Mouse (Mus musculus): ENCODE data around the gene Glb1l3. TPM values are rescaled to one million over a fixed set of nuclear protein-coding genes. Genes with fewer than 3 reads are reported as not detected.

Glb1l3 gene
- polyA plus RNA-seq, 1 experiment from 2014 or later = not detected

DNA sequence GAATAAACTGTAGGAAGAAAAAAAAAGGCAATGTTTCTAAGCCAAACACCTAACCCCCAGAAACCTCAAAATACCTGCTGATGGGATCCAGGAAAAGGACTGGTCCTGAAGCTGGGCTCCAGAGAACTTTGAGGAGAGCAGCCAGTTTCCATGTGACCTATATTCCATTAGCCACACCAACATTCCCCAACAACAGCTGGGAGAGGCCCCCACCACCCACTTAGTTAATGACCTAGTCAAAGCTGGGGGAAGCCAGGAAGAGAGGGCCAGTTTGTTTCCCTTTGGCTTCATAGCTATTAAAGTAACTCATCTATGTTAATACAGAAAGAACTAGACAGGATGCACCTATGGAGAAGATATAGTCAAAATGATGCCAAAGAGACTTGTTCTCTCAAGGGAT lies 56.4 kb downstream of the Glb1l3 start:
- no peak for DNase-seq
- H3K27me3 ChIP-seq (ENCODE audit: insufficient read depth, low read length) = peaks cover 8% of the 10 kb centered on the region; the same call in 1 of the 2 replicates
- no peak overlapping the region for H3K9ac ChIP-seq (replicated peaks)

GRCm38 (mm10) chr9:26800357-26800756 lies 60.3 kb downstream of the Glb1l3 start:
- ATAC-seq = no peak
- no peak overlapping the region for H3K9ac ChIP-seq (replicated peaks)
- H3K4me3 ChIP-seq (ENCODE audit: low read depth, low read length) = no peak overlapping the region
- no peaks in the 10 kb centered on the region for H3K36me3 ChIP-seq (replicated peaks; ENCODE audit: insufficient read depth, low read length)
- no peaks in the 10 kb centered on the region for H3K9me3 ChIP-seq (ENCODE audit: low read length)
- no peak for TF ChIP-seq EP300 (IDR thresholded peaks at IDR 0.05; ENCODE audit: low read depth)
- no peak for TF ChIP-seq CTCF (IDR thresholded peaks at IDR 0.05; ENCODE audit: low read depth)
- H3K27ac ChIP-seq (ENCODE audit: low read depth) = no peak overlapping the region
- 76% methylated on average over 2 of the region's 2 CpGs for WGBS (ENCODE audit: insufficient replicate concordance)
- no peak for DNase-seq
- H3K4me2 ChIP-seq (ENCODE audit: low read depth, low read length) = no peak overlapping the region
- H3K4me1 ChIP-seq (ENCODE audit: insufficient read depth) = no peaks in the 10 kb centered on the region
- 0 out of 2 replicates have a peak, but pooled peaks cover 4% of the 10 kb centered on the region for H3K27me3 ChIP-seq (ENCODE audit: insufficient read depth, low read length)

More for the DNA sequence above, 56.4 kb downstream of the Glb1l3 start:
- ATAC-seq = no peak
- Histone ChIP-seq H3K9me3 (ENCODE audit: low read length) (no peaks in the 10 kb centered on the region), H3K4me1 (ENCODE audit: insufficient read depth) (peaks cover 3% of the 10 kb centered on the region; the same call in 1 of the 2 replicates), H3K36me3 (replicated peaks; ENCODE audit: insufficient read depth, low read length) (no peaks in the 10 kb centered on the region), H3K4me3 (ENCODE audit: low read depth, low read length) (no peak overlapping the region), H3K4me2 (ENCODE audit: low read depth, low read length) (no peak overlapping the region), H3K27ac (ENCODE audit: low read depth) (no peak overlapping the region)
- TF ChIP-seq CTCF (IDR thresholded peaks at IDR 0.05; ENCODE audit: low read depth) = no peak
- TF ChIP-seq EP300 (IDR thresholded peaks at IDR 0.05; ENCODE audit: low read depth) = no peak

GRCm38 (mm10) chr9:26798731-26799130 lies 62.0 kb downstream of the Glb1l3 start:
- no peak overlapping the region for H3K27ac ChIP-seq (ENCODE audit: low read depth)
- H3K4me2 ChIP-seq (ENCODE audit: low read depth, low read length) = no peak overlapping the region
- DNase-seq (no peak), ATAC-seq (no peak)
- H3K36me3 ChIP-seq (replicated peaks; ENCODE audit: insufficient read depth, low read length) = no peaks in the 10 kb centered on the region
- H3K9me3 ChIP-seq (ENCODE audit: low read length) = no peaks in the 10 kb centered on the region
- H3K4me1 ChIP-seq (ENCODE audit: insufficient read depth) = no peaks in the 10 kb centered on the region
- 53% methylated on average over 1 of the region's 1 CpGs for WGBS (ENCODE audit: insufficient replicate concordance)
- TF ChIP-seq CTCF (IDR thresholded peaks at IDR 0.05; ENCODE audit: low read depth) (no peak), EP300 (IDR thresholded peaks at IDR 0.05; ENCODE audit: low read depth) (no peak)
- no peak overlapping the region for H3K9ac ChIP-seq (replicated peaks)
- no peak overlapping the region for H3K4me3 ChIP-seq (ENCODE audit: low read depth, low read length)
- H3K27me3 ChIP-seq (ENCODE audit: insufficient read depth, low read length) = no peaks in the 10 kb centered on the region

DNA sequence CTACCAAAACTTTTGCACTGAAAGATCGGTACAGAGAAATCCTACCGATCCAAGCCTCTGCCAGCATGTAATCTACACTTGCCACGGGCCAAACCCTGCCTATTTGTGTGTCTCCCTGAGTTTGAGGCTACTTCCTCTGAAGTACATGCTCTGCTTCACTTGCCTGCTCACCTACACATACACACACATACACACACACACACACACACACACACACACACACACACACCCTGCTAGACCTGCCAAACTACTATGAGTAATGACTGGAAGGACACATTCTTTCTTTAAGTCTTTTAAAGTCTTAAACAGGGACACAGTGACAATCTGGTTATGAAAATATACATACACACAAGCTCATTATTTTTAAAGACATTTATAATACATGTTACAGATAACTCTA lies 62.5 kb downstream of the Glb1l3 start:
- H3K27me3 ChIP-seq (ENCODE audit: insufficient read depth, low read length) = no peaks in the 10 kb centered on the region
- H3K27ac ChIP-seq (ENCODE audit: low read depth) = no peak overlapping the region
- H3K4me3 ChIP-seq (ENCODE audit: low read depth, low read length) = no peak overlapping the region
- DNase-seq = no peak
- WGBS (ENCODE audit: insufficient replicate concordance) = 74% methylated on average over 3 of the region's 3 CpGs
- H3K9me3 ChIP-seq (ENCODE audit: low read length) = no peaks in the 10 kb centered on the region
- no peak for ATAC-seq
- H3K9ac ChIP-seq (replicated peaks) = no peak overlapping the region
- H3K36me3 ChIP-seq (replicated peaks; ENCODE audit: insufficient read depth, low read length) = no peaks in the 10 kb centered on the region
- no peaks in the 10 kb centered on the region for H3K4me1 ChIP-seq (ENCODE audit: insufficient read depth)
- H3K4me2 ChIP-seq (ENCODE audit: low read depth, low read length) = no peak overlapping the region
- no peak for TF ChIP-seq CTCF (IDR thresholded peaks at IDR 0.05; ENCODE audit: low read depth)
- no peak for TF ChIP-seq EP300 (IDR thresholded peaks at IDR 0.05; ENCODE audit: low read depth)

DNA sequence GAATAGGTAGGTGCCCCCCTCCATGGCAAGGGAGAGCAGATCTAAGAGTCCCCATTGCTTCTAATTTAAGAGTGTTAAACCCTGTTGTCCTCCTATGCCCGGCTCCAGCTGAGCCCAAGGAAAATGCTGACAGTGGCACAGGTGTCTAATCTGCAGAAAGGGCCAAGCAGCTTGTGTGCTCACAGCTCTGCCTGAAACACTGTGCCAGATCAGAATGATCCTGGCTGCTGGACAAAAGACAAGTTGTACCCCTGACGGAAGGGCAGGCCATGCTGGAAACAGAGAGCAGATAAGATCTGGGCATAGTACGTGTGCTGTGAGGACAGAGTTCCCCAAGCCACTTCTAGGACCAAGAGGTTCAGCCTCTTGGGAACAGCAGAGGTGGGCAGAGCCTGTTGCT lies 67.9 kb downstream of the Glb1l3 start:
- Histone ChIP-seq H3K4me2 (ENCODE audit: low read depth, low read length) (no peak overlapping the region), H3K36me3 (replicated peaks; ENCODE audit: insufficient read depth, low read length) (no peaks in the 10 kb centered on the region), H3K27me3 (ENCODE audit: insufficient read depth, low read length) (no peaks in the 10 kb centered on the region), H3K27ac (ENCODE audit: low read depth) (no peak overlapping the region), H3K4me3 (ENCODE audit: low read depth, low read length) (no peak overlapping the region), H3K9ac (replicated peaks) (no peak overlapping the region), H3K9me3 (ENCODE audit: low read length) (no peaks in the 10 kb centered on the region), H3K4me1 (ENCODE audit: insufficient read depth) (no peaks in the 10 kb centered on the region)
- no peak for DNase-seq
- TF ChIP-seq EP300 (IDR thresholded peaks at IDR 0.05; ENCODE audit: low read depth) (no peak), CTCF (IDR thresholded peaks at IDR 0.05; ENCODE audit: low read depth) (no peak)
- WGBS (ENCODE audit: insufficient replicate concordance) = 53% methylated on average over 3 of the region's 3 CpGs
- no peak for ATAC-seq

DNA sequence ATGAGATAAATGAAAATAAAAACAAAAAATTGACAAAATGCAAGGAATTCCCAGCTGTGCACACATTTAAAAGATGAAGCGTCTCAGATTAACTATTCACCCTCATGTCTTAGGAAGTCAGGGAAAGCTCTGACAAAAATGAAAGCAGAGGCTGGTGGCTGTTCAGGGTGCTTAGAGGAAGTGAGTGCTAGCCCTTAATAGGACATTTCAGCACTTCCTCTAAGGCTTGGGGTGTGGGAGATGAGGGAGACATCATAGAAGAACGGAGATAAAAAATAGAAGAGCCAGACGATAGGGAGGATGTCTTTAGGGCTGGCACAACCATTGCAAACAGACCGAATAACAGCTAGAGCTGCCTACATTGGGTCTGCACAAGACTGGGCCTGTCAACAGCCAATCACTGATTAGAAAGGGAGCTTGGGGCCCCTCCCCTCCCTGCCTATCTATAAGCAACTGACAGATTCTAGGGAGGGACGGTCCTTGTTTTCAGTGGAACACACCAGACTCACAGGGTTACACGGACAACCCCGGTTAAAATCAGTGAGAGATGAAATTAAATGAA lies 77.2 kb downstream of the Glb1l3 start:
- no peak overlapping the region for H3K4me2 ChIP-seq (ENCODE audit: low read depth, low read length)
- no peaks in the 10 kb centered on the region for H3K27me3 ChIP-seq (ENCODE audit: insufficient read depth, low read length)
- H3K36me3 ChIP-seq (replicated peaks; ENCODE audit: insufficient read depth, low read length) = no peaks in the 10 kb centered on the region
- H3K9ac ChIP-seq (replicated peaks) = no peak overlapping the region
- H3K4me1 ChIP-seq (ENCODE audit: insufficient read depth) = no peaks in the 10 kb centered on the region
- no peak overlapping the region for H3K27ac ChIP-seq (ENCODE audit: low read depth)
- H3K4me3 ChIP-seq (ENCODE audit: low read depth, low read length) = no peak overlapping the region
- no peak for TF ChIP-seq EP300 (IDR thresholded peaks at IDR 0.05; ENCODE audit: low read depth)
- no peak for TF ChIP-seq CTCF (IDR thresholded peaks at IDR 0.05; ENCODE audit: low read depth)
- no peaks in the 10 kb centered on the region for H3K9me3 ChIP-seq (ENCODE audit: low read length)
- DNase-seq = no peak
- WGBS (ENCODE audit: insufficient replicate concordance) = 45% methylated on average over 7 of the region's 7 CpGs
- no peak for ATAC-seq

- no peaks in the 10 kb centered on the region for H3K4me1 ChIP-seq (ENCODE audit: insufficient read depth)
- no peak overlapping the region for H3K4me2 ChIP-seq (ENCODE audit: low read depth, low read length)
- ATAC-seq (no peak), DNase-seq (no peak)
- no peak overlapping the region for H3K9ac ChIP-seq (replicated peaks)
- 65% methylated on average over 7 of the region's 7 CpGs for whole genome bisulfite sequencing (ENCODE audit: insufficient replicate concordance)
- no peaks in the 10 kb centered on the region for H3K27me3 ChIP-seq (ENCODE audit: insufficient read depth, low read length)
- TF ChIP-seq EP300 (IDR thresholded peaks at IDR 0.05; ENCODE audit: low read depth) = no peak
- TF ChIP-seq CTCF (IDR thresholded peaks at IDR 0.05; ENCODE audit: low read depth) = no peak
- H3K36me3 ChIP-seq (replicated peaks; ENCODE audit: insufficient read depth, low read length) = no peaks in the 10 kb centered on the region
- H3K27ac ChIP-seq (ENCODE audit: low read depth) = no peak overlapping the region
- H3K4me3 ChIP-seq (ENCODE audit: low read depth, low read length) = no peak overlapping the region
- no peaks in the 10 kb centered on the region for H3K9me3 ChIP-seq (ENCODE audit: low read length)
Measured at GRCm38 (mm10) chr9:26778421-26778820, 82.3 kb downstream of the Glb1l3 start.

Measured in liver, postnatal 0 days (tissue).